Mouse (Mus musculus): Measurements from ENCODE around the gene Aldh4a1. TPM values are rescaled to one million over a fixed set of nuclear protein-coding genes. Genes with fewer than 3 reads are reported as not detected.

The Aldh4a1 gene
- polyA plus RNA-seq, 1 experiment from 2014 or later: 14.6 TPM

Small RNAs within 50 kb of the gene (microRNA-seq; reads per million reads assigned to microRNA genes)
- not detected for gene Gm25571
- gene Mir7020: not detected

Other genes starting within 250 kb of the Aldh4a1 start
- 5.7 and 6.1 TPM in 2 replicates for gene Iffo2, start 92.3 kb upstream of the Aldh4a1 start, polyA plus RNA-seq (2014; fragmentation: Nextera tagmentation; extraction: Ambion mirVana)
- gene Gm21969, start 19.7 kb upstream of the Aldh4a1 start, polyA plus RNA-seq (2014; fragmentation: Nextera tagmentation; extraction: Ambion mirVana): not detected in 2 replicates
- gene Tas1r2, start 30.7 kb downstream of the Aldh4a1 start, polyA plus RNA-seq (2014; fragmentation: Nextera tagmentation; extraction: Ambion mirVana): not detected in 2 replicates
- 0.10 TPM in 1 of 2 replicates, not detected in the other for gene Pax7, start 210.7 kb downstream of the Aldh4a1 start, polyA plus RNA-seq (2014; fragmentation: Nextera tagmentation; extraction: Ambion mirVana)

Measured in stomach, embryonic 14.5 days (tissue).